Mouse (Mus musculus): ENCODE data around the gene Mars2. TPM values are rescaled to one million over a fixed set of nuclear protein-coding genes. Genes with fewer than 3 reads are reported as not detected.

The Mars2 gene
- polyA plus RNA-seq (2012; rRNA removed), result 2.3 and 3.1 TPM in 2 replicates

DNA sequence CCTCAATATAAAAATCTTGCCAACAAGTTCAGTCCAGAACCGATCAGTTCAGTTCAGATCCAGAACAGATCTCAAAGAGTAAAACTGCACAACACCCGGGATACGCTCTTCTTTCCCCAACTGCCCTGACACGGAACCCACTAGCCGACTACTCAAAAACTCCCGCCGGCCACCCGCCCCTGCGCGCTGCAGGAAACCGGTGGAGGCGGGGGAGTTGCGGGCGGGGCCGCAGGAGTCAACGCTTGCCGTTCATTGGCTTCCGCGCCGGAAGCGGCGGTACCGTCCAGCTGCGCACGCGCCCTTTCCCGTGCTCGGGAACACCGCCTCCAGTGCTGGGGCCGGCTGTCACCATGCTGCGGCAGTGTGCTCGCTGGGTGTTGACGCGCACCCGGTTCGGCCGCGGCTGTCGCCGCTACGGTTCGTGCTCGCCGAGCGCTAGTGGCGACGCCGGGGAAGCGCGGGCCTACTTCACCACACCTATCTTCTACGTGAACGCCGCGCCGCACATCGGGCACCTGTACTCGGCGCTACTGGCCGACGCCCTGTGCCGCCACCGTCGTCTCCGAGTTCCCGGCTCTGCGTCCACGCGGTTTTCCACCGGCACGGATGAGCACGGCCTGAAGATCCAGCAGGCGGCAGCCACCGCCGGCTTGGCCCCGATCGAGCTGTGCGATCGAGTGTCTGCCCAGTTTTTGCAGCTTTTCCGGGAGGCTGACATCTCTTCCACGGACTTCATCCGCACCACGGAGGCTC, at the start of gene Mars2:
Gene Mars2 (plus strand): TSS at position 288 of the 753 bp plus-strand sequence.

DNA sequence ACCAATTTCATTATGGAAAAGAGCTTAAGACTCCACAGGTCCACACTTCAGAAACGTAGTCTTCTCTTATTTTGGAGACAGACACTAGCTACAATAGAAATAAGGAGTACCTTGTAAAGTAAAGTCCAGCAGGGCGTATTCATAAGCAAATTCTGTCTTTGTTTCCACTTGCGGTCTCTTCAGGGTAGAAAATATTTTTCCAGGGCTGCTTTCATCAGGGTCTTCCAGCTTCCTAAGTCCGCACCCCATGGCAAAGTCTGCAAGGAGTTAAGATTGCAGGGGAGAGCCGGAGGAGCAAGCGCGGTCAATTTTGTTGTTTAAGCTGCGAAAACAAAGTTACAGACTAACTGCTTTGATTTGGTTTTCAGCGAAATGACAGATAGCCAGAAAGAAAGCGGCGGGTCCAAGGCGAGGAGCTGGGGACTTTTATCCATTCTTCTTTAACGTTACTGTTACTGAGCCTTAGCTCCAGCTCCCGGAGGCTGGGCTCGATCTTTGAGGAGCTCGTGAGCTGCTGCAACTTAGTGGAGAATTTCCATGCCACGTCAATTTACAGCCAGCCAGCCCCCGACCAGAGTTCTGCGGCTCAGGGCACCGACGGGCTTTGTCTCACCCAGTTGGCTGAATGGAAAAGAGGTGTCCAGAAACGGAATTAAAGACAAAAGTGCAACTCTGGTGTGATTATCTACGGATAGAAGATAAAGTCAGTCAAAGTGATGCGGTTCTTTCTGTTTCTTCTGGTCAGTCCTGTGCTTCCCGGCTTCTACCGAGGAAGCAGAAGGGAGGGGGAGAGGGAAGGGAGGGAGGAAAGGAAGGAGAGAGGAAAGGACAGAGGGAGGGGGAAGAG, 10.7 kb upstream of the Mars2 start, which contains the start of gene Rftn2:
Gene Rftn2 (minus strand): TSS at position 772 of the 847 bp plus-strand sequence.

Other genes with a start within 250 kb of the Mars2 start
- 183 and 224 TPM in 2 replicates for gene Sf3b1, start 209.7 kb upstream of the Mars2 start, polyA plus RNA-seq (2012; rRNA removed)
- 15.7 and 18.0 TPM in 2 replicates for gene Coq10b, start 184.4 kb upstream of the Mars2 start, polyA plus RNA-seq (2012; rRNA removed)
- gene Hspe1, start 149.0 kb upstream of the Mars2 start, polyA plus RNA-seq (2012; rRNA removed), result 378 and 387 TPM in 2 replicates
- 240 and 393 TPM in 2 replicates for gene Hspd1, start 148.9 kb upstream of the Mars2 start, polyA plus RNA-seq (2012; rRNA removed)
- gene Mob4, start 105.9 kb upstream of the Mars2 start, polyA plus RNA-seq (2012; rRNA removed), result 24.8 and 60.0 TPM in 2 replicates
- gene Rftn2, start 10.4 kb upstream of the Mars2 start, polyA plus RNA-seq (2012; rRNA removed), result 6.2 and 11.2 TPM in 2 replicates
- gene Boll, start 126.3 kb downstream of the Mars2 start, polyA plus RNA-seq (2012; rRNA removed), result 0.22 TPM in 1 of 2 replicates, not detected in the other
- gene Plcl1, start 168.7 kb downstream of the Mars2 start, polyA plus RNA-seq (2012; rRNA removed), result 1.6 and 1.9 TPM in 2 replicates